8 mouse cellular contexts compared by ENCODE assay signal in the genomic region with DNA sequence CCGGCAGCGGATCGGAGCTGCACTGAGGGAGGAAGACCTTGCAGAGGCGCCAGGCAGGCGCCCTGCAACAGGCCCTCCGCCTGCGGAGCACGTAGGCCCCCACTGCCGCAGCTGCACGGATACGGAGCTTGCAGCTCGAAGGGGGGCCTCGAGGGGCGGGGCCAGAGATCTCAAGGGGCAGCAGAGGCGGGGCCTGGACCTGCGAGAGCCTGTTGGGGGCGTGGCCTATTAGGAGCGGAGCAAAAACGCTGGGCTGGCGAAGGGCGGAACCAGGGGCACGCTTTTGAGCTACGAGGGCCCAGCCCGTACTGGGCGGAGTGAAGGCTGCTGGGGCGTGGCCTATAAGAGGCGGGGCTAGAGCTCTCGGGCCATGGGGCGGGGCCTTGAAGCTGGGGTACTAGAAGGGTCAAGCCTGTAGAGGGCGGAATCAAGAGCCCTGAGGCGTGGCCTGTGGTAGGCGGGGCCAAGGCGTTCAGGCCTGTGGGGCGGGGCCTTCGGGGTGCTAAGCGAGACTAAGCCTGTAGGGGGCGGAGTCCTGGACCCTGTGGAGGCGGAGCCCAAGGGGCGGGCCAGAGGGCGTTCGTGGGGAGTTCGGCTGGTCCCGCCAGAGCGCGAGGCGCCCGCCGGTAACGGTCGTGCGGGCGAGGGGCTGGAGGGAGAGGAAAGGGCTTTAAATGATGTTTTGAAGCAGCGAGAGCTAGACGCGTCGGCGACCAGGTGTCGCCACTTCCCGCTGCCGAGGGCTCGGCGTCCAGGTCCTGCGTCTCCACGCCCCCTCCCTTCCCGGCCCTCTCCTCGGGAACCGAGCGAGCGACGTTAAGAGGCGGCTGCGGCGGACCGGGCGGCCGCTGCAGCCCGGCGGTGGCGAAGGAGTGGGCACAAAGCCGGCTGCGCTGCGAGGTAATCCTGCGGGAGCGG. TPM values are rescaled to one million over a fixed set of nuclear protein-coding genes. Genes with fewer than 3 reads are reported as not detected.
DNase-seq lines count a peak whose midpoint lies in the region; ATAC-seq lines count a peak whose summit lies in the region.

No protein-coding gene starts in this region.

- peaks cover 14% of the 10 kb centered on the region for H3K4me1 ChIP-seq in forebrain, embryonic 14.5 days (ENCODE audit: control insufficient read depth, insufficient read depth, low read length)
- peaks cover 21% of the 10 kb centered on the region for H3K4me1 ChIP-seq in neural tube, embryonic 15.5 days

- peak overlapping the region; percentile 90 for H3K4me2 ChIP-seq in forebrain, embryonic 14.5 days (ENCODE audit: low read length)
- peak overlapping the region; percentile 94 for H3K4me2 ChIP-seq in neural tube, embryonic 15.5 days

- under 1% methylated on average over 66 of the region's 84 CpGs for WGBS in forebrain, embryonic 14.5 days
- WGBS in neural tube, embryonic 15.5 days: under 1% methylated on average over 69 of the region's 84 CpGs

- H3K36me3 ChIP-seq in forebrain, embryonic 14.5 days (ENCODE audit: control insufficient read depth, insufficient read depth, low read length): no peaks in the 10 kb centered on the region
- H3K36me3 ChIP-seq in neural tube, embryonic 15.5 days: no peaks in the 10 kb centered on the region

- H3K27ac ChIP-seq in forebrain, embryonic 14.5 days (ENCODE audit: low read depth, low read length): peak overlapping the region; percentile 46; the same call in 1 of the 2 replicates
- H3K27ac ChIP-seq in neural tube, embryonic 15.5 days (replicated peaks): peak overlapping the region; percentile 84

- peak overlapping the region; percentile 87 for H3K9ac ChIP-seq in forebrain, embryonic 14.5 days (ENCODE audit: low read length)
- H3K9ac ChIP-seq in neural tube, embryonic 15.5 days (replicated peaks): peak overlapping the region; percentile 83

- no peaks in the 10 kb centered on the region for H3K9me3 ChIP-seq in forebrain, embryonic 14.5 days (replicated peaks; ENCODE audit: control insufficient read depth, low read length)
- H3K9me3 ChIP-seq in neural tube, embryonic 15.5 days (replicated peaks): no peaks in the 10 kb centered on the region

- DNase-seq in ES-CJ7 (ENCODE audit: low read depth, low spot score): peak; percentile 99
- peak; percentile 100 for DNase-seq in cerebellum, adult 11 months
- DNase-seq in forebrain, embryonic 14.5 days (ENCODE audit: low spot score): peak; percentile 98
- DNase-seq in heart, postnatal 14 days: peak; percentile 100
- peak; percentile 100 for DNase-seq in layer of hippocampus, adult 11-12 months (ENCODE audit: low spot score)
- DNase-seq in lung, adult 18-20 months: peak; percentile 100
- peak; percentile 100 for DNase-seq in testis, postnatal 14 days (ENCODE audit: low spot score)

- peak overlapping the region; percentile 85 for H3K4me3 ChIP-seq in forebrain, embryonic 14.5 days (ENCODE audit: low read depth, low read length)
- H3K4me3 ChIP-seq in neural tube, embryonic 15.5 days (replicated peaks): peak overlapping the region; percentile 98

- H3K27me3 ChIP-seq in forebrain, embryonic 14.5 days (replicated peaks; ENCODE audit: control insufficient read depth, insufficient read depth, low read length): no peaks in the 10 kb centered on the region; the same call in none of the 2 replicates
- no peaks in the 10 kb centered on the region for H3K27me3 ChIP-seq in neural tube, embryonic 15.5 days (replicated peaks)

- peak; percentile 94 for ATAC-seq in forebrain, embryonic 14.5 days
- peak; percentile 95 for ATAC-seq in neural tube, embryonic 15.5 days (ENCODE audit: low FRiP score)

- intact Hi-C loops in heart, postnatal 14 days (cut with DNase I): loop anchor here (2.0 to 5.0 kb wide), 4 partner anchors 50 to 185 kb away; a partner anchor contains a TSS

RNA-seq across cellular contexts. Expression of a gene that starts 2.2 kb away (rescaled TPM):
- polyA plus RNA-seq in forebrain, embryonic 14.5 days (2014; fragmentation: Nextera tagmentation; extraction: Ambion mirVana): 25.2 and 32.6 TPM in 2 replicates
- total RNA-seq in heart, postnatal 14 days (2021): 10 to 100 TPM; 63.4 to 65.2 TPM
- 40.2 and 50.1 TPM in 2 replicates for polyA plus RNA-seq in neural tube, embryonic 15.5 days (2015; fragmentation: Nextera tagmentation; extraction: Ambion mirVana)

Comparison
In these comparisons a context has a peak if more than half of its experiments do, and no peak if none do; other contexts are left out.
1. Peak in every context shown above with its lines: DNase-seq, ATAC-seq, H3K4me3 ChIP-seq and H3K27ac ChIP-seq.